In genomic region chr4:123228270-123228669, GRCm38 (mm10) we compare ENCODE assay signal across 9 mouse cellular contexts. TPM values are rescaled to one million over a fixed set of nuclear protein-coding genes. Genes with fewer than 3 reads are reported as not detected.
DNase-seq lines count a peak whose midpoint lies in the region; ATAC-seq and TF ChIP-seq lines count a peak whose summit lies in the region.
"Had no signal": no experiment of that assay in that cellular context is flagged by ENCODE, and none has a peak within 500 bp of the region (broad histone marks: within the 10 kb centered on the region; RNA-seq: fewer than 3 reads in every experiment).

No protein-coding gene starts in this region.

- no peaks in the 10 kb centered on the region for H3K36me3 ChIP-seq in midbrain, embryonic 10.5 days
- no peaks in the 10 kb centered on the region for H3K36me3 ChIP-seq in midbrain, embryonic 11.5 days (ENCODE audit: control insufficient read depth, insufficient read depth, low read length)
- no peaks in the 10 kb centered on the region for H3K36me3 ChIP-seq in heart, embryonic 16.5 days (ENCODE audit: control insufficient read depth, insufficient read depth)
- no peaks in the 10 kb centered on the region for H3K36me3 ChIP-seq in lung, embryonic 14.5 days (ENCODE audit: insufficient read depth)

- no peak overlapping the region for H3K9ac ChIP-seq in midbrain, embryonic 11.5 days (ENCODE audit: low read length)
- peak overlapping the region; percentile 7; the same call in 1 of the 2 replicates for H3K9ac ChIP-seq in heart, embryonic 16.5 days (ENCODE audit: low read length)
- H3K9ac ChIP-seq in lung, embryonic 14.5 days = no peak overlapping the region

- no peak for ATAC-seq in midbrain, embryonic 11.5 days (ENCODE audit: low FRiP score)
- ATAC-seq in heart, embryonic 16.5 days (replicated peaks; ENCODE audit: extremely low read depth, insufficient read depth, low FRiP score) = no peak
- peak; percentile 81 for ATAC-seq in lung, embryonic 14.5 days (ENCODE audit: insufficient read depth)
- no peak for ATAC-seq in erythroblast, adult 5-6 weeks (replicated peaks; ENCODE audit: low FRiP score, poor library complexity, severe bottlenecking)

- no peaks in the 10 kb centered on the region for H3K9me3 ChIP-seq in midbrain, embryonic 10.5 days (replicated peaks)
- no peaks in the 10 kb centered on the region for H3K9me3 ChIP-seq in midbrain, embryonic 11.5 days (ENCODE audit: control insufficient read depth, low read length)
- H3K9me3 ChIP-seq in heart, embryonic 16.5 days (replicated peaks; ENCODE audit: control insufficient read depth, low read length) = 0 out of 2 replicates have a peak, but pooled peaks cover 2% of the 10 kb centered on the region
- H3K9me3 ChIP-seq in lung, embryonic 14.5 days (ENCODE audit: low read depth, low read length) = no peaks in the 10 kb centered on the region

- no peak for DNase-seq in midbrain, embryonic 10.5 days (ENCODE audit: low spot score)
- no peak for DNase-seq in midbrain, embryonic 11.5 days (ENCODE audit: low spot score, missing footprints)
- peak; percentile 75 for DNase-seq in lung, embryonic 14.5 days
- DNase-seq in testis, postnatal 14 days (ENCODE audit: low spot score) = peak; percentile 76
- DNase-seq in urinary bladder, postnatal 36 days (ENCODE audit: low spot score in 2 of 2) = no peak
- no peak for DNase-seq in cerebellum, adult 2 months

- peaks cover 45% of the 10 kb centered on the region for H3K27me3 ChIP-seq in midbrain, embryonic 10.5 days (ENCODE audit: low read depth, poor library complexity, severe bottlenecking)
- H3K27me3 ChIP-seq in midbrain, embryonic 11.5 days (ENCODE audit: control insufficient read depth, insufficient read depth, low read length) = peaks cover 13% of the 10 kb centered on the region
- no peaks in the 10 kb centered on the region for H3K27me3 ChIP-seq in heart, embryonic 16.5 days (ENCODE audit: control insufficient read depth, insufficient read depth, low read length)
- H3K27me3 ChIP-seq in lung, embryonic 14.5 days (ENCODE audit: insufficient read depth, low read length) = peaks cover 18% of the 10 kb centered on the region
- no peaks in the 10 kb centered on the region; the same call in 1 of the 2 replicates for H3K27me3 ChIP-seq in cerebellum, adult 2 months (ENCODE audit: control insufficient read depth, insufficient read depth, low read length)

- TF ChIP-seq POLR2A in cerebellum, adult 2 months (IDR thresholded peaks at IDR 0.05; ENCODE audit: borderline replicate concordance, insufficient read depth, low read length) = no peak

- H3K4me1 ChIP-seq in midbrain, embryonic 10.5 days = peaks cover 10% of the 10 kb centered on the region
- peaks cover 2% of the 10 kb centered on the region; the same call in 1 of the 2 replicates for H3K4me1 ChIP-seq in midbrain, embryonic 11.5 days (ENCODE audit: control insufficient read depth, insufficient read depth, low read length)
- H3K4me1 ChIP-seq in heart, embryonic 16.5 days (ENCODE audit: control insufficient read depth, insufficient read depth, low read length) = peaks cover 26% of the 10 kb centered on the region
- peaks cover 19% of the 10 kb centered on the region; the same call in 1 of the 2 replicates for H3K4me1 ChIP-seq in lung, embryonic 14.5 days (ENCODE audit: insufficient read depth)
- no peaks in the 10 kb centered on the region for H3K4me1 ChIP-seq in cerebellum, adult 2 months (ENCODE audit: control insufficient read depth, insufficient read depth, low read length)

- H3K27ac ChIP-seq in midbrain, embryonic 10.5 days (replicated peaks) = 0 out of 2 replicates have a peak overlapping the region, but pooled peaks have one; percentile 23
- H3K27ac ChIP-seq in midbrain, embryonic 11.5 days (ENCODE audit: low read depth, low read length) = no peak overlapping the region
- H3K27ac ChIP-seq in heart, embryonic 16.5 days (ENCODE audit: low read length) = peak overlapping the region; percentile 65
- peak overlapping the region; percentile 56; the same call in 1 of the 2 replicates for H3K27ac ChIP-seq in lung, embryonic 14.5 days (ENCODE audit: low read depth)
- H3K27ac ChIP-seq in cerebellum, adult 2 months (ENCODE audit: insufficient read depth, low read length) = no peak overlapping the region

- WGBS in midbrain, embryonic 10.5 days = 54% methylated on average over 2 of the region's 2 CpGs
- 55% methylated on average over 2 of the region's 2 CpGs for WGBS in midbrain, embryonic 11.5 days
- 41% methylated on average over 2 of the region's 2 CpGs for WGBS in heart, embryonic 16.5 days
- 13% methylated on average over 2 of the region's 2 CpGs for WGBS in lung, embryonic 14.5 days
- WGBS in cerebellum, adult 2 months = 69% methylated on average over 2 of the region's 2 CpGs

- H3K4me2 ChIP-seq in midbrain, embryonic 11.5 days = no peak overlapping the region
- no peak overlapping the region for H3K4me2 ChIP-seq in heart, embryonic 16.5 days (ENCODE audit: low read depth, low read length)
- no peak overlapping the region for H3K4me2 ChIP-seq in lung, embryonic 14.5 days

- TF ChIP-seq CTCF in lung, embryonic 14.5 days (IDR thresholded peaks at IDR 0.05; ENCODE audit: low read depth) = no peak
- TF ChIP-seq CTCF in cerebellum, adult 2 months (IDR thresholded peaks at IDR 0.05; ENCODE audit: borderline replicate concordance, insufficient read depth, low read depth, low read length) = no peak

- H3K4me3 ChIP-seq in midbrain, embryonic 10.5 days = no peak overlapping the region
- H3K4me3 ChIP-seq in midbrain, embryonic 11.5 days (ENCODE audit: low read depth, low read length) = no peak overlapping the region
- H3K4me3 ChIP-seq in heart, embryonic 16.5 days (ENCODE audit: low read length) = no peak overlapping the region
- no peak overlapping the region for H3K4me3 ChIP-seq in lung, embryonic 14.5 days (ENCODE audit: low read depth, low read length)
- H3K4me3 ChIP-seq in cerebellum, adult 2 months (replicated peaks; ENCODE audit: insufficient read depth, low read depth, low read length) = no peak overlapping the region
- H3K4me3 ChIP-seq: erythroblast, embryonic 14.5 days had no signal

RNA-seq across cellular contexts. Expression of gene Heyl, which starts 5.1 kb away (rescaled TPM):
- 8.0 and 9.8 TPM in 2 replicates for polyA plus RNA-seq in midbrain, embryonic 10.5 days (2016; fragmentation: Nextera tagmentation; extraction: Ambion mirVana)
- polyA plus RNA-seq in midbrain, embryonic 11.5 days (2014; fragmentation: Nextera tagmentation; extraction: Ambion mirVana) = 6.8 and 7.7 TPM in 2 replicates
- 13.2 and 13.9 TPM in 2 replicates for polyA plus RNA-seq in heart, embryonic 16.5 days (2015; fragmentation: Nextera tagmentation; extraction: Ambion mirVana)
- 34.9 and 36.9 TPM in 2 replicates for polyA plus RNA-seq in lung, embryonic 14.5 days (2014; fragmentation: Nextera tagmentation; extraction: Ambion mirVana)
- 0.21 TPM in 1 of 2 replicates, not detected in the other for total RNA-seq in erythroblast, adult 5-6 weeks (2015; ENCODE audit: low replicate concordance)
- not detected in 2 replicates for total RNA-seq in erythroblast, adult 5-6 weeks (2017; ENCODE audit: low replicate concordance)
- polyA plus RNA-seq in cerebellum, adult 2 months (2012; rRNA removed) = 3.1 and 3.5 TPM in 2 replicates
- polyA plus RNA-seq: erythroblast, embryonic 14.5 days had no signal

RNA-seq across cellular contexts. Expression of gene Nt5c1a, which starts 27.0 kb away (rescaled TPM):
- not detected in 2 replicates for polyA plus RNA-seq in midbrain, embryonic 10.5 days (2016; fragmentation: Nextera tagmentation; extraction: Ambion mirVana)
- not detected in 2 replicates for polyA plus RNA-seq in midbrain, embryonic 11.5 days (2014; fragmentation: Nextera tagmentation; extraction: Ambion mirVana)
- 1.4 and 1.7 TPM in 2 replicates for polyA plus RNA-seq in heart, embryonic 16.5 days (2015; fragmentation: Nextera tagmentation; extraction: Ambion mirVana)
- 0.20 TPM in 1 of 2 replicates, not detected in the other for polyA plus RNA-seq in lung, embryonic 14.5 days (2014; fragmentation: Nextera tagmentation; extraction: Ambion mirVana)
- total RNA-seq in erythroblast, adult 5-6 weeks (2015; ENCODE audit: low replicate concordance) = not detected in 2 replicates
- total RNA-seq in erythroblast, adult 5-6 weeks (2017; ENCODE audit: low replicate concordance) = not detected in 2 replicates
- polyA plus RNA-seq in cerebellum, adult 2 months (2012; rRNA removed) = 9.8 and 12.8 TPM in 2 replicates
- polyA plus RNA-seq: erythroblast, embryonic 14.5 days had no signal

RNA-seq across cellular contexts. Expression of gene Pabpc4, which starts 33.9 kb away (rescaled TPM):
- polyA plus RNA-seq in midbrain, embryonic 10.5 days (2016; fragmentation: Nextera tagmentation; extraction: Ambion mirVana) = 41.4 and 48.3 TPM in 2 replicates
- polyA plus RNA-seq in midbrain, embryonic 11.5 days (2014; fragmentation: Nextera tagmentation; extraction: Ambion mirVana) = 29.6 and 40.4 TPM in 2 replicates
- polyA plus RNA-seq in heart, embryonic 16.5 days (2015; fragmentation: Nextera tagmentation; extraction: Ambion mirVana) = 55.0 and 60.5 TPM in 2 replicates
- 46.1 and 50.0 TPM in 2 replicates for polyA plus RNA-seq in lung, embryonic 14.5 days (2014; fragmentation: Nextera tagmentation; extraction: Ambion mirVana)
- 139 and 182 TPM in 2 replicates for total RNA-seq in erythroblast, adult 5-6 weeks (2015; ENCODE audit: low replicate concordance)
- 218 and 250 TPM in 2 replicates for total RNA-seq in erythroblast, adult 5-6 weeks (2017; ENCODE audit: low replicate concordance)
- polyA plus RNA-seq in cerebellum, adult 2 months (2012; rRNA removed) = 30.8 and 32.3 TPM in 2 replicates

RNA-seq across cellular contexts. Expression of gene Hpcal4, which starts 45.2 kb away (rescaled TPM):
- 0.32 and 0.42 TPM in 2 replicates for polyA plus RNA-seq in midbrain, embryonic 10.5 days (2016; fragmentation: Nextera tagmentation; extraction: Ambion mirVana)
- 0.38 and 0.94 TPM in 2 replicates for polyA plus RNA-seq in midbrain, embryonic 11.5 days (2014; fragmentation: Nextera tagmentation; extraction: Ambion mirVana)
- 0.33 and 0.84 TPM in 2 replicates for polyA plus RNA-seq in heart, embryonic 16.5 days (2015; fragmentation: Nextera tagmentation; extraction: Ambion mirVana)
- 0.23 and 0.37 TPM in 2 replicates for polyA plus RNA-seq in lung, embryonic 14.5 days (2014; fragmentation: Nextera tagmentation; extraction: Ambion mirVana)
- total RNA-seq in erythroblast, adult 5-6 weeks (2015; ENCODE audit: low replicate concordance) = not detected in 2 replicates
- not detected in 2 replicates for total RNA-seq in erythroblast, adult 5-6 weeks (2017; ENCODE audit: low replicate concordance)
- polyA plus RNA-seq in cerebellum, adult 2 months (2012; rRNA removed) = 23.9 and 25.7 TPM in 2 replicates
- polyA plus RNA-seq: erythroblast, embryonic 14.5 days had no signal

Comparison
In these comparisons a context has a peak if more than half of its experiments do, and no peak if none do; other contexts are left out.
1. H3K27ac ChIP-seq: peak in midbrain, embryonic 10.5 days (single experiment), heart, embryonic 16.5 days (single experiment) and lung, embryonic 14.5 days (single experiment); none in midbrain, embryonic 11.5 days (single experiment) and cerebellum, adult 2 months (single experiment).
2. DNase-seq: peak in lung, embryonic 14.5 days (single experiment) and testis, postnatal 14 days (single experiment); none in midbrain, embryonic 10.5 days (single experiment), midbrain, embryonic 11.5 days (single experiment), urinary bladder, postnatal 36 days (0 of 2) and cerebellum, adult 2 months (0 of 2).